Mouse (Mus musculus): ENCODE measurements around the gene Spata25. TPM values are rescaled to one million over a fixed set of nuclear protein-coding genes. Genes with fewer than 3 reads are reported as not detected.

Gene Spata25
- polyA plus RNA-seq, 1 experiment from 2014 or later, result 0.29 TPM

DNA sequence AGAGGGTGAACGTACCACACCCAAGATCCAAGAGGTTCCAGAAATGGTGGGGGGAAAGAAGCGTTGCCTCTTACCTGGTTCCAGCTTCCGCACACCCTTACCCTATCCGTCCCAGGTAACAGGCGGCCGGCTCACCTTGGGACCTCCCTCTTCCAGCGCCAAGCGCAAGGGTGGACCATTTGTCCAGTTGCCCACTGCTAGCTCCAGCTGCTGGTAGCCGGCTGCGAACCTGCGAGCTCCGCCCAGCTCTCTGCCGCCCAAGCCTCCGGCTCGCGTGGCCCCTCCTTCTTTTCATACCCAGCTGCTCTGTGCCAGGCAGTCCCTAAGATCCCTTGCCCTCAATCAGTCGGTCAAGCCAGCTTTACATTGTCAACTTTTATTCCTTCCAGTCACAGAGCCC is 51.5 kb downstream of the Spata25 start:
- ATAC-seq (ENCODE audit: low FRiP score, low TSS enrichment), result no peak
- Histone ChIP-seq H3K4me1 (ENCODE audit: control insufficient read depth, insufficient read depth, low read length) (no peaks in the 10 kb centered on the region), H3K36me3 (ENCODE audit: control insufficient read depth, insufficient read depth, low read length) (no peaks in the 10 kb centered on the region), H3K27me3 (ENCODE audit: control insufficient read depth, insufficient read depth, low read length) (no peaks in the 10 kb centered on the region), H3K4me2 (ENCODE audit: low read length) (no peak overlapping the region), H3K27ac (replicated peaks; ENCODE audit: low read depth, low read length) (no peak overlapping the region), H3K9ac (replicated peaks; ENCODE audit: low read length) (no peak overlapping the region), H3K4me3 (replicated peaks; ENCODE audit: low read depth, low read length) (no peak overlapping the region), H3K9me3 (ENCODE audit: control insufficient read depth, low read length) (no peaks in the 10 kb centered on the region)
- no peak for DNase-seq
- WGBS, result 73% methylated on average over 17 of the region's 17 CpGs

Other genes with a start within 250 kb of the Spata25 start
- not detected in 2 replicates for gene Wfdc6a, start 243.1 kb downstream of the Spata25 start, polyA plus RNA-seq (2014; fragmentation: Nextera tagmentation; extraction: Ambion mirVana)
- gene Eppin, start 234.9 kb downstream of the Spata25 start, polyA plus RNA-seq (2014; fragmentation: Nextera tagmentation; extraction: Ambion mirVana), result not detected in 2 replicates
- not detected in 2 replicates for gene Wfdc6b, start 215.0 kb downstream of the Spata25 start, polyA plus RNA-seq (2014; fragmentation: Nextera tagmentation; extraction: Ambion mirVana)
- gene Wfdc8, start 214.9 kb downstream of the Spata25 start, polyA plus RNA-seq (2014; fragmentation: Nextera tagmentation; extraction: Ambion mirVana), result not detected in 2 replicates
- not detected in 2 replicates for gene Wfdc16, start 189.7 kb downstream of the Spata25 start, polyA plus RNA-seq (2014; fragmentation: Nextera tagmentation; extraction: Ambion mirVana)
- gene Wfdc10, start 172.5 kb downstream of the Spata25 start, polyA plus RNA-seq (2014; fragmentation: Nextera tagmentation; extraction: Ambion mirVana), result not detected in 2 replicates
- gene Wfdc9, start 172.0 kb downstream of the Spata25 start, polyA plus RNA-seq (2014; fragmentation: Nextera tagmentation; extraction: Ambion mirVana), result not detected in 2 replicates
- gene Wfdc11, start 154.4 kb downstream of the Spata25 start, polyA plus RNA-seq (2014; fragmentation: Nextera tagmentation; extraction: Ambion mirVana), result not detected in 2 replicates
- gene Wfdc13, start 143.4 kb downstream of the Spata25 start, polyA plus RNA-seq (2014; fragmentation: Nextera tagmentation; extraction: Ambion mirVana), result not detected in 2 replicates
- not detected in 2 replicates for gene Spint4, start 130.0 kb downstream of the Spata25 start, polyA plus RNA-seq (2014; fragmentation: Nextera tagmentation; extraction: Ambion mirVana)
- not detected in 2 replicates for gene Spint5, start 113.2 kb downstream of the Spata25 start, polyA plus RNA-seq (2014; fragmentation: Nextera tagmentation; extraction: Ambion mirVana)
- 0.80 and 1.1 TPM in 2 replicates for gene Wfdc3, start 82.6 kb downstream of the Spata25 start, polyA plus RNA-seq (2014; fragmentation: Nextera tagmentation; extraction: Ambion mirVana)
- gene Dnttip1, start 82.6 kb downstream of the Spata25 start, polyA plus RNA-seq (2014; fragmentation: Nextera tagmentation; extraction: Ambion mirVana), result 49.1 and 55.0 TPM in 2 replicates
- gene Ube2c, start 58.6 kb downstream of the Spata25 start, polyA plus RNA-seq (2014; fragmentation: Nextera tagmentation; extraction: Ambion mirVana), result 45.9 and 85.7 TPM in 2 replicates
- gene Tnnc2, start 48.6 kb downstream of the Spata25 start, polyA plus RNA-seq (2014; fragmentation: Nextera tagmentation; extraction: Ambion mirVana), result not detected in 2 replicates
- gene Snx21, start 42.7 kb downstream of the Spata25 start, polyA plus RNA-seq (2014; fragmentation: Nextera tagmentation; extraction: Ambion mirVana), result 22.1 and 34.5 TPM in 2 replicates
- 17.1 and 18.5 TPM in 2 replicates for gene Acot8, start 23.7 kb downstream of the Spata25 start, polyA plus RNA-seq (2014; fragmentation: Nextera tagmentation; extraction: Ambion mirVana)
- 14.7 and 15.6 TPM in 2 replicates for gene Zswim3, start 23.4 kb downstream of the Spata25 start, polyA plus RNA-seq (2014; fragmentation: Nextera tagmentation; extraction: Ambion mirVana)
- gene Zswim1, start 5.9 kb downstream of the Spata25 start, polyA plus RNA-seq (2014; fragmentation: Nextera tagmentation; extraction: Ambion mirVana), result 27.8 and 30.5 TPM in 2 replicates
- gene Ctsa, start 4.3 kb upstream of the Spata25 start, polyA plus RNA-seq (2014; fragmentation: Nextera tagmentation; extraction: Ambion mirVana), result 77.1 and 88.2 TPM in 2 replicates
- 5.1 and 6.9 TPM in 2 replicates for gene Neurl2, start 4.9 kb upstream of the Spata25 start, polyA plus RNA-seq (2014; fragmentation: Nextera tagmentation; extraction: Ambion mirVana)
- 29.8 and 91.1 TPM in 2 replicates for gene Pltp, start 29.2 kb upstream of the Spata25 start, polyA plus RNA-seq (2014; fragmentation: Nextera tagmentation; extraction: Ambion mirVana)
- gene Pcif1, start 50.8 kb upstream of the Spata25 start, polyA plus RNA-seq (2014; fragmentation: Nextera tagmentation; extraction: Ambion mirVana), result 92.8 and 99.5 TPM in 2 replicates
- gene Zfp335, start 83.2 kb upstream of the Spata25 start, polyA plus RNA-seq (2014; fragmentation: Nextera tagmentation; extraction: Ambion mirVana), result 13.9 and 15.5 TPM in 2 replicates
- 29.7 and 29.9 TPM in 2 replicates for gene Mmp9, start 112.2 kb upstream of the Spata25 start, polyA plus RNA-seq (2014; fragmentation: Nextera tagmentation; extraction: Ambion mirVana)
- gene Slc12a5, start 132.3 kb upstream of the Spata25 start, polyA plus RNA-seq (2014; fragmentation: Nextera tagmentation; extraction: Ambion mirVana), result 53.8 and 63.0 TPM in 2 replicates
- 76.6 and 105 TPM in 2 replicates for gene Ncoa5, start 206.3 kb upstream of the Spata25 start, polyA plus RNA-seq (2014; fragmentation: Nextera tagmentation; extraction: Ambion mirVana)
- 5.1 and 7.3 TPM in 2 replicates for gene Cd40, start 227.1 kb upstream of the Spata25 start, polyA plus RNA-seq (2014; fragmentation: Nextera tagmentation; extraction: Ambion mirVana)